Mouse (Mus musculus) neural tube, embryonic 11.5 days (tissue): ENCODE results near the gene Fcgbp. TPM values are rescaled to one million over a fixed set of nuclear protein-coding genes. Genes with fewer than 3 reads are reported as not detected.

Experiments used
- ATAC-seq: fragments of 200-750 bp; cut with Nextera tagmentation; 2 replicates; pipeline ENCODE4 v1.8.0; 2017; ENCODE audit warnings: moderate number of reproducible peaks, mild to moderate bottlenecking, moderate TSS enrichment, moderate library complexity; ENCODE audit not compliant: insufficient read depth, low FRiP score, low TSS enrichment
- DNase-seq: peaks from one replicate; pipeline ENCODE4 v3.0.0-alpha.2; 2015; ENCODE audit warnings: low spot score
- H3K27ac ChIP-seq: fragments of 300-500 bp; sonication (generic); 2 replicates; pipeline ENCODE4 v1.5.1; 2014; ENCODE audit warnings: low read depth, mild to moderate bottlenecking, low read length
- H3K27me3 ChIP-seq: fragments of 300-500 bp; sonication (generic); 2 replicates; pipeline ENCODE4 v1.6.1; 2014; ENCODE audit warnings: mild to moderate bottlenecking, low read length, mixed read lengths; ENCODE audit not compliant: control insufficient read depth, insufficient read depth
- H3K36me3 ChIP-seq: fragments of 300-500 bp; sonication (generic); 2 replicates; pipeline ENCODE4 v1.6.1; 2014; ENCODE audit warnings: mild to moderate bottlenecking, low read length, moderate library complexity, mixed read lengths; ENCODE audit not compliant: control insufficient read depth, insufficient read depth
- H3K4me1 ChIP-seq: fragments of 300-500 bp; sonication (generic); 2 replicates; pipeline ENCODE4 v1.6.1; 2014; ENCODE audit warnings: low read length, mixed read lengths; ENCODE audit not compliant: control insufficient read depth, insufficient read depth
- H3K4me2 ChIP-seq: fragments of 300-500 bp; sonication (generic); 2 replicates; pipeline ENCODE4 v1.6.1; 2014; ENCODE audit warnings: low read depth, mild to moderate bottlenecking, moderate library complexity
- H3K4me3 ChIP-seq: fragments of 300-500 bp; sonication (generic); 2 replicates; pipeline ENCODE4 v1.5.1; 2014; ENCODE audit warnings: low read depth, low read length
- H3K9ac ChIP-seq: fragments of 300-500 bp; sonication (generic); 2 replicates; pipeline ENCODE4 v1.6.1; 2014; ENCODE audit warnings: mild to moderate bottlenecking, low read length
- H3K9me3 ChIP-seq: fragments of 300-500 bp; sonication (generic); 2 replicates; pipeline ENCODE4 v1.6.1; 2016; ENCODE audit warnings: low read length; ENCODE audit not compliant: control insufficient read depth
- WGBS: fragments of 180-500 bp; shearing (Covaris S2); extraction: QIAGEN DNeasy Blood & Tissue Kit; methylation state at CpG from one replicate; pipeline ENCODE4 v1.1.7; 2014; 5-methylcytosine and 5-hydroxymethylcytosine counted together
- polyA plus RNA-seq: library from polyadenylated mRNA; unstranded; fragments of >200 nt; fragmentation: Nextera tagmentation; extraction: Ambion mirVana; gene quantifications from 2 replicates; pipeline ENCODE4 v1.2.1, GENCODE M21; 2014

Gene Fcgbp
- not detected in 2 replicates for polyA plus RNA-seq

DNA sequence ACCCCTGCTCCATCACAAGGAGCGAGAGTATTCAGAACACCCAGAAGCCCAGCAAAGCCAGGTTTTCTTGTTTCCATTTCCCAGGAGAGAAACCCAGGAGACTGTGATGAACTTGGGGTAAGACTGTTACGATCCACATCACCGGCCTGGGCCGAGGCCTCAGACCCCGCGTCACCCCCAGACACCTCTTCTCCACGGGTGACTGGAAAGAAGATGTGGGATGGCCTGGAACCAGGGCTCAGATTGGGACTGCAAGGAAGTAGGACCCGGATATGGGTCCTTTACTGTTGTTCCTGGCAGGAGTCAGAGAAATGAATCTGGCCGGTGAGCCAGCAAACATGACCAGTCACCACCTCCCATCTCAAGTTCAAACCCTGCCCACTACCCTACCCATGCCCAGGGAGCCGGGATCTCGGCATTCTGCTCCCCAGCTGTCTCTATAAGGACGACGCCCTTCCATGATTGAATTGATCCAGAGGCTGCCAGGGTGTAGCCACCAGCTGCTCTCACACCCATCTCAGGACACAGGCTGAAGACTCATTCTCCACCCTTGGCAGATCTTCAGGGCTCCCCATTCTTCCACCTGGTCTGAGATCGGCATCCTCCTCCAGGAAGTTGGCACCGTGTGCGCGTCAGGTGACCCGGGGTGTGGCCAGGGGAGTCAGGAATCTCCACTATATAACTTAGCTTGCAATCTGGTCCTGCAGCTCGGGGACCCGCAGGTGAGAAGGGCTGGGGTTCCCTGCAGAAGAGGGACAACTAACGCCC, at the start of gene Fcgbp:
Gene Fcgbp (plus strand): TSS at position 706 of the 768 bp plus-strand sequence.
- DNase-seq (no peak), ATAC-seq (no peak)
- H3K4me2 ChIP-seq, result no peak within 1 kb of the TSS
- H3K9ac ChIP-seq, result no peak within 1 kb of the TSS
- H3K4me3 ChIP-seq, result no peak within 1 kb of the TSS
- H3K9me3 ChIP-seq, result no peaks in the 10 kb centered on the region
- H3K27me3 ChIP-seq, result no peaks in the 10 kb centered on the region
- no peaks in the 10 kb centered on the region for H3K36me3 ChIP-seq
- WGBS, result 90% methylated on average over 21 of the region's 21 CpGs
- H3K4me1 ChIP-seq, result no peaks in the 10 kb centered on the region
- no peak within 1 kb of the TSS for H3K27ac ChIP-seq

DNA sequence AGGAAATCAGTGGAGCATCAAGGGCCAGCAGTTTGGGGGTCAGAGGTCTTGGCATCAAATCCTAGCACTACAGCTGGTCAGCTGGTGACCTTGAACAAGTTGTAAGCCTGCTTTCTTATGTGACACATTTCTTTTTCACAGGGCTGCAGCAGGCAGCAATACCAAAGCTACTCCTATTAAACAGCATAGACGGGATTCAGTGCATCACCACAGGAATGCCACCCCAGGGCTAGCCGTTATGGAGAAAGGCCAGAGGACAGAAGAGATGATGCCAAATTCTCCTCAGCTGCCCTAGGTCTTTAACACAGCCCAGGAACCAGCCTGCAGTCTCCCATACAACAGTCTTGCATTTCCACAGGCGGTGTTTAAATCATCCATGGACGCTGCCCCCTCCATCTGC, 26.5 kb upstream of the Fcgbp start:
- Histone ChIP-seq H3K9me3 (no peaks in the 10 kb centered on the region), H3K9ac (no peak overlapping the region), H3K4me3 (no peak overlapping the region), H3K36me3 (peaks cover 37% of the 10 kb centered on the region), H3K27me3 (no peaks in the 10 kb centered on the region), H3K4me2 (no peak overlapping the region), H3K27ac (no peak overlapping the region), H3K4me1 (peaks cover 4% of the 10 kb centered on the region; the same call in 1 of the 2 replicates)
- ATAC-seq (no peak), DNase-seq (no peak)
- WGBS, result 93% methylated on average over 4 of the region's 4 CpGs

DNA sequence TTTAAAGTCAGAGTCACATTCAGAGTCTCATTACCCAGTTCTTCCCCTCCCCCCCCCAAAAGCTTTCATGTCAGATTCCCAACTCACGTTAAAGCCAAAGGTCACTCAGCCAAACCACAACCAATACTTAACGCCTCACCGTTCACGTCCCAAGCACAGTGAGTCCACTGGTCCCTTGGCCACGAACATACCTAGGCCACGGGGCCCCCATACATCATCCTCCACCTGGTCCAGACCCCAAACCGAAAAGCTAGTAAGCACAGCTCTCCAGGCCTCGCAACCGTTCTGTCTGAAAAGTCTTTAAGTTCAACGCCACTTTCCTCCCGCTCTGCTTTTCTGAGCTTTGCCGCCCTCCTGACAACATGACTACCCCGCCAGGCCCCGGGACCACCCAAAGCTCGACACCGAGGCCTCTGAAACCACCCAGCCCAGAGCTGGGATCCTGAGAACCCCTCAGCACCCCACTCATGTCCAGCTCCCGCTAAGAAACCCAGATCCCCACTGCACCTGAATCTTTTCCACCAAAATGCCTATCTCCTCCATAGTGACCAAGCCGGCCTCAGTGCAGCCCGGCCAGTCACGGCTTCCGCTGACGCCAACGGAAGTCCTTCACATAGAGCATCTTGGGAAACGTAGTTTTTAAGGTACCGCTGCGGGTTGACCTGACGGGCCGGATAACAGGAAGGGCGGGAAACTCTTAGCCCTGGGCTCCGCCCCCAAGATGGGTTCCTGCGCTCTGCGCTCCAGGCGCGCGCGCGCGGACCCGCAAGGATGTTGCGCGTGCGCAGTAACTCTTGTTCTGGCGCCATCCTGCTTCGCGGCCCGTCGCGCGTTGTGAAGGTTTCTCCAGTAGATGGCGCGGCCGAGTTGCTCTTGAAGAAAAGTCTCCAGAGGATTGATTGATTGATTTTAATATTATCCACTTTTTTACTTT, 21.3 kb upstream of the Fcgbp start, which contains the start of gene Psmc4:
Gene Psmc4 (minus strand): TSS at position 626 of the 934 bp plus-strand sequence.
- Histone ChIP-seq H3K4me3 (peak within 1 kb of the TSS; percentile 65), H3K9ac (peak within 1 kb of the TSS; percentile 63), H3K4me1 (peaks cover 4% of the 10 kb centered on the region; the same call in 1 of the 2 replicates), H3K36me3 (peaks cover 15% of the 10 kb centered on the region), H3K27me3 (no peaks in the 10 kb centered on the region), H3K4me2 (peak within 1 kb of the TSS; percentile 55), H3K9me3 (no peaks in the 10 kb centered on the region), H3K27ac (no peak within 1 kb of the TSS)
- ATAC-seq, result peak; percentile 95
- WGBS, result under 1% methylated on average over 52 of the region's 52 CpGs
- peak; percentile 99 for DNase-seq

DNA sequence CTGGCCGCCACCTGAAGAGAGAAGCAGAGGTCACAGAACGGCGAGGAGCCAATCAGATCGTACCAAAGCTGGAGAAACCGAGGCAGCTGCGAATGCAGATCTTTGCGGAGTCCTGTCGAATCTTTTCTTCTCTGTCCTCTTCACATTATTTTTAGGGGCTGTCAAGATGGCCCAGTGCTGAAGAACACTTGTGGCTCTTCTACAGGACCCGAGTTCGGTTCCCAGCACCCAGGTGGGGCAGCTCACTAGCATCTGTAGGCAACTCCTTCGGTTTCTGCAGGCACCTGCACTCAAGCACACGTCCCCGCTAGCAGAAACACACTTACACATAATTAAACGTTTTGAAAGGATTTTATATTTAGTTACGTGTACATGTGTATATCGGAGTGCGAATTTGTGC, 20.5 kb upstream of the Fcgbp start:
- Histone ChIP-seq H3K36me3 (peaks cover 15% of the 10 kb centered on the region), H3K4me3 (no peak overlapping the region), H3K9ac (no peak overlapping the region), H3K9me3 (no peaks in the 10 kb centered on the region), H3K4me1 (peaks cover 4% of the 10 kb centered on the region; the same call in 1 of the 2 replicates), H3K4me2 (peak overlapping the region; percentile 13; the same call in 1 of the 2 replicates), H3K27ac (no peak overlapping the region), H3K27me3 (no peaks in the 10 kb centered on the region)
- ATAC-seq (no peak), DNase-seq (no peak)
- 62% methylated on average over 17 of the region's 17 CpGs for WGBS

DNA sequence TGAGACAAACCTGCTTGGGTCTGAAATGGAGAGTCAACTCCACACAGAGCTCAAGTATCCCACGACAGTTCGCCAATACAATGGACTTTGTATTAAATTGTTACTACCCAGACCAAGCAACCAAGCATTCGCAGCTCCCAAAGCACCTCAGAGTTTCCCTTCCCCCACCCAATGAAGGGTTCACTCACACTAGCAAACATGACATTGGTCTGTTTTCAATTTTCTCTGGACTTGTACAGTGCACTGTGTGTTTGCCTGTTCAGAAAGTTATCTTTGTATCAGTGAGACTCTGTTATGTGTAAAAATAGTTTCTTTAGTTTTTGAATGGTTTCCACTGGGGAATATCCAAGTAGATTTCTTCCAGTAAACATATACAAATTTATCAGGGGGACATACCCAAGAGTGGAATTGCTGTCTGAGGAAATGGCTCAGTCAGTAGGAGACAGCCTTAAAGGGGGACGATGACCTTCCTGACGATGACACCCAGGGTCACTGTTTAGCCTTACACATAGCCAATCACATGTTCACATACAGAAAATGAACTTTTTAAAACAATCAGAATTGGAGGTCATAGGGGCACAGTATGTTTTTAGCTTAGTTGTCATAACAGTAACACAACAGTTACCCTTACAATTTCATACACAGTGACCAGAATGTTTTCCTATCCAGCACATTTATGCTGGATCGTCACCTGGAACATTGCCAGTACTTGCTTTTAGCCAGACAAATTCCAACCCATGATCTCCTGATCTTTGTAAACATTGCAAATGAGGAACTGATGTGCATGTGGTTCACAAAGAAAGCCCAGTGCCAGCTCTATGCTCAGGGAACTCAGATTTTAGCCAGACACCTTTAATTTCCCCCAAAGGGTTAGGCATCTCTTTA, 17.7 kb upstream of the Fcgbp start:
- H3K9ac ChIP-seq, result no peak overlapping the region
- no peak overlapping the region for H3K4me3 ChIP-seq
- H3K9me3 ChIP-seq, result no peaks in the 10 kb centered on the region
- ATAC-seq (no peak), DNase-seq (no peak)
- no peak overlapping the region for H3K27ac ChIP-seq
- H3K36me3 ChIP-seq, result peaks cover under 1% of the 10 kb centered on the region; the same call in 1 of the 2 replicates
- no peaks in the 10 kb centered on the region for H3K27me3 ChIP-seq
- peaks cover 4% of the 10 kb centered on the region; the same call in 1 of the 2 replicates for H3K4me1 ChIP-seq
- WGBS, result 84% methylated on average over 6 of the region's 6 CpGs
- H3K4me2 ChIP-seq, result no peak overlapping the region

DNA sequence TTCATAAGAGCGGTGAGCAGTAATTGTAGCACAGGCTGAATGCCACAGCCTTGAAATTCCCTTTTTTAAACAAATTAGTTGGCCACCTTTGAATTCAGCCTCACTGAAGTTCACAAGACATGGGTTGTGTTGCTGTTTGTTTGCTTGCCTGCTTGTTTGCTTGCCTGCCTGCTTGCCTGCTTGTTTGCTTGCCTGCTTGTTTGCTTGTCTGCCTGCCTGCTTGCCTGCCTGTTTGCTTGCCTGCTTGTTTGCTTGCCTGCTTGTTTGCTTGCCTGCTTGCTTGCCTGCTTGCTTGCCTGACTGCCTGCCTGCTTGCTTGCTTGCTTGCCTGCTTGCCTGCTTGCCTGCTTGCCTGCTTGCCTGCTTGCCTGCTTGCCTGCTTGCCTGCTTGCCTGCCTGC, 11.1 kb upstream of the Fcgbp start:
- no peak overlapping the region for H3K4me3 ChIP-seq
- no peak overlapping the region for H3K4me2 ChIP-seq
- no peaks in the 10 kb centered on the region for H3K27me3 ChIP-seq
- no peak for DNase-seq
- H3K27ac ChIP-seq, result no peak overlapping the region
- ATAC-seq, result no peak
- WGBS, result 97% methylated on average over 1 of the region's 1 CpGs
- no peaks in the 10 kb centered on the region for H3K4me1 ChIP-seq
- no peaks in the 10 kb centered on the region for H3K36me3 ChIP-seq
- no peaks in the 10 kb centered on the region for H3K9me3 ChIP-seq
- H3K9ac ChIP-seq, result no peak overlapping the region

DNA sequence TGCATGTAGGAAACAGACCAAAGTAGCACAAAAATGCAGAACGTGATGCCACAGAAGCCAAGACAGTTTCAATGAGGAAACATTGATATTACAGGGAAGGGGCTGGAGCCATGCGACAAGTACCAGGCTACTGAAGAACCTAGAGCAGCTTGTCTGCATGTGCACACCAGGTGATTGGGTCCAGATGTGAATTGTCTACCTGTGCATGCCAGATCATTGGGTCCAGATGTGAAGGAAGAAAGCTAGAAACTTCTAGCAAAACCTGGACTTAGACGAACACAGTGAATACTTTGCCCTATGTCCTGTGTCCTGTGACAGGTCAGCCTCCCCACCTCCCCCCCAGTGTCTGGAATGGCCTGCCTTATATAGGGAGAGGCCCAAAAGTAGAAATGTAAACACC, 2.4 kb upstream of the Fcgbp start:
- ATAC-seq, result no peak
- Histone ChIP-seq H3K4me2 (no peak overlapping the region), H3K36me3 (no peaks in the 10 kb centered on the region), H3K9me3 (no peaks in the 10 kb centered on the region), H3K27ac (no peak overlapping the region), H3K9ac (no peak overlapping the region), H3K4me3 (no peak overlapping the region), H3K4me1 (no peaks in the 10 kb centered on the region), H3K27me3 (no peaks in the 10 kb centered on the region)
- 78% methylated on average over 3 of the region's 3 CpGs for WGBS
- no peak for DNase-seq

DNA sequence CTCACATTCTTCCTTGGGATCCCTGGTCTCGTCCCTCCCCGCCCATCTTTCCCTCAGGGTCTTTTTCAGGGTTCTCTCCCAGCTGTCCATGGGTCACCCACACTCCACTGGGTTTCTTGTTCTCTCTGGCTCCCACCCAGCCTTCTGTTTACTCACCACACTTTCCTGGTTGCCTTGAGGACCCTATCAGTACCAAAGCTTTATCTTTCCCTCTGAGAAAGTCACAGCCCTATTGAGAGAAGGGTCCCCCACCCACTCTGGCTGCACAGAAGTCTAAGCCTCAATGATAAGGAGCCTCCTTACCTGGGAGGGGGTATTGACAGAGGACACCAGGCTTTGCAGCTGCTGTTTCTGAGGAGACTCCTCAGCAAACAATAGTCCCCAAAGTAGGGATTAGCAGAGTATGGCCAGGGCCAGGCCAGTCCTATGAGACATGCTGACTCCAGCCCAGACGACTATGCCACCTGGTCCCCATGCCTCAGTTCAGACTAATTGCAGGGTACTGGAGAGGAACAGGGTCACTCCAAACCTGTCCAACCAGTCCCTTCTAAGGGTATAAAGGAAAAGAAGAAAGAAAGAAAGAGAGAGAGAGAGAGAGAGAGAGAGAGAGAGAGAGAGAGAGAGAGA, 1.4 kb upstream of the Fcgbp start:
- no peak for ATAC-seq
- Histone ChIP-seq H3K4me3 (no peak overlapping the region), H3K4me1 (no peaks in the 10 kb centered on the region), H3K9ac (no peak overlapping the region), H3K27ac (no peak overlapping the region), H3K27me3 (no peaks in the 10 kb centered on the region), H3K9me3 (no peaks in the 10 kb centered on the region), H3K4me2 (no peak overlapping the region), H3K36me3 (no peaks in the 10 kb centered on the region)
- 68% methylated on average over 3 of the region's 3 CpGs for WGBS
- DNase-seq, result no peak
